Mouse (Mus musculus) hindbrain, embryonic 14.5 days (tissue): ENCODE results near the gene Washc4. TPM values are rescaled to one million over a fixed set of nuclear protein-coding genes. Genes with fewer than 3 reads are reported as not detected.
"Not testable (repeated sequence)": the region's sequence is repeated elsewhere in the genome, so short reads cannot be mapped to it uniquely, and the experiment has no call there.

Source experiments
- ATAC-seq: fragments of 200-750 bp; cut with Nextera tagmentation; 2 replicates; pipeline ENCODE4 v1.8.0; 2017; ENCODE audit warnings: moderate number of reproducible peaks, mild to moderate bottlenecking, moderate TSS enrichment, moderate library complexity; ENCODE audit not compliant: low FRiP score
- DNase-seq: peaks from one replicate; pipeline ENCODE4 v3.0.0-alpha.2; 2015; ENCODE audit warnings: low spot score
- H3K27ac ChIP-seq: fragments of 300-500 bp; sonication (generic); 2 replicates; pipeline ENCODE4 v1.5.1; 2014; ENCODE audit warnings: mild to moderate bottlenecking, moderate library complexity
- H3K27me3 ChIP-seq: fragments of 300-500 bp; sonication (generic); 2 replicates; pipeline ENCODE4 v1.6.1; 2014; ENCODE audit warnings: mild to moderate bottlenecking, low read length, mixed read lengths; ENCODE audit not compliant: control insufficient read depth, insufficient read depth
- H3K36me3 ChIP-seq: fragments of 300-500 bp; sonication (generic); replicated peaks from 2 replicates; pipeline ENCODE4 v1.6.1; 2014; ENCODE audit not compliant: control insufficient read depth, insufficient read depth
- H3K4me1 ChIP-seq: fragments of 300-500 bp; sonication (generic); replicated peaks from 2 replicates; pipeline ENCODE4 v1.6.1; 2014; ENCODE audit warnings: antibody characterized with exemption, low read length, mixed read lengths; ENCODE audit not compliant: control insufficient read depth, insufficient read depth
- H3K4me2 ChIP-seq: fragments of 300-500 bp; sonication (generic); replicated peaks from 2 replicates; pipeline ENCODE4 v1.6.1; 2014; ENCODE audit warnings: mild to moderate bottlenecking, moderate library complexity
- H3K4me3 ChIP-seq: fragments of 300-500 bp; sonication (generic); replicated peaks from 2 replicates; pipeline ENCODE4 v1.5.1; 2014; ENCODE audit warnings: mild to moderate bottlenecking, low read length
- H3K9ac ChIP-seq: fragments of 300-500 bp; sonication (generic); 2 replicates; pipeline ENCODE4 v1.6.1; 2014
- H3K9me3 ChIP-seq: fragments of 300-500 bp; sonication (generic); 2 replicates; pipeline ENCODE4 v1.6.1; 2016; ENCODE audit warnings: low read length; ENCODE audit not compliant: control insufficient read depth
- WGBS: fragments of 180-500 bp; shearing (Covaris S2); extraction: QIAGEN DNeasy Blood & Tissue Kit; methylation state at CpG from one replicate; pipeline ENCODE4 v1.1.7; 2014; 5-methylcytosine and 5-hydroxymethylcytosine counted together
- polyA plus RNA-seq: library from polyadenylated mRNA; unstranded; fragments of >200 nt; fragmentation: Nextera tagmentation; extraction: Ambion mirVana; gene quantifications from 2 replicates; pipeline ENCODE4 v1.2.1, GENCODE M21; 2014

The Washc4 gene
- 32.7 and 34.9 TPM in 2 replicates for polyA plus RNA-seq

GRCm38 (mm10) chr10:83543439-83544102, at the start of gene Washc4:
Gene Washc4 (plus strand): TSS chr10:83543752.
- DNase-seq (peak; percentile 93), ATAC-seq (peak; percentile 99)
- WGBS: 2% methylated on average over 42 of the region's 49 CpGs
- H3K9ac ChIP-seq: peak within 1 kb of the TSS; percentile 96
- H3K9me3 ChIP-seq: no peaks in the 10 kb centered on the region
- peak within 1 kb of the TSS; percentile 72 for H3K4me2 ChIP-seq
- peak within 1 kb of the TSS; percentile 97 for H3K4me3 ChIP-seq
- peak within 1 kb of the TSS; percentile 90 for H3K27ac ChIP-seq
- peaks cover 15% of the 10 kb centered on the region for H3K4me1 ChIP-seq
- H3K36me3 ChIP-seq: peaks cover 10% of the 10 kb centered on the region; the same call in 1 of the 2 replicates
- H3K27me3 ChIP-seq: no peaks in the 10 kb centered on the region

GRCm38 (mm10) chr10:83497321-83497720, 46.2 kb upstream of the Washc4 start:
- H3K4me3 ChIP-seq: no peak overlapping the region
- DNase-seq: no peak
- WGBS: 86% methylated on average over 13 of the region's 13 CpGs
- no peaks in the 10 kb centered on the region for H3K4me1 ChIP-seq
- H3K4me2 ChIP-seq: no peak overlapping the region
- no peaks in the 10 kb centered on the region for H3K9me3 ChIP-seq
- no peak overlapping the region for H3K27ac ChIP-seq
- no peak overlapping the region for H3K9ac ChIP-seq
- peaks cover 76% of the 10 kb centered on the region for H3K36me3 ChIP-seq
- ATAC-seq: no peak
- no peaks in the 10 kb centered on the region for H3K27me3 ChIP-seq

GRCm38 (mm10) chr10:83508962-83509660, 34.4 kb upstream of the Washc4 start:
- DNase-seq: peak; percentile 28
- Histone ChIP-seq H3K27ac (no peak overlapping the region), H3K9me3 (no peaks in the 10 kb centered on the region), H3K4me2 (no peak overlapping the region), H3K36me3 (peaks cover 87% of the 10 kb centered on the region), H3K27me3 (no peaks in the 10 kb centered on the region), H3K4me3 (no peak overlapping the region), H3K9ac (no peak overlapping the region), H3K4me1 (no peaks in the 10 kb centered on the region)
- WGBS: 65% methylated on average over 8 of the region's 8 CpGs
- ATAC-seq: no peak

GRCm38 (mm10) chr10:83511304-83511703, 32.2 kb upstream of the Washc4 start:
- Histone ChIP-seq H3K27ac (no peak overlapping the region), H3K4me1 (no peaks in the 10 kb centered on the region), H3K4me2 (no peak overlapping the region), H3K27me3 (no peaks in the 10 kb centered on the region), H3K9ac (no peak overlapping the region), H3K4me3 (no peak overlapping the region), H3K36me3 (peaks cover 87% of the 10 kb centered on the region), H3K9me3 (no peaks in the 10 kb centered on the region)
- DNase-seq (no peak), ATAC-seq (no peak)
- WGBS: 85% methylated on average over 5 of the region's 5 CpGs

- DNase-seq: no peak
- Histone ChIP-seq H3K9ac (no peak overlapping the region), H3K9me3 (no peaks in the 10 kb centered on the region), H3K4me1 (no peaks in the 10 kb centered on the region), H3K4me3 (no peak overlapping the region), H3K36me3 (peaks cover 82% of the 10 kb centered on the region), H3K27me3 (no peaks in the 10 kb centered on the region), H3K27ac (no peak overlapping the region), H3K4me2 (no peak overlapping the region)
- no peak for ATAC-seq
- 84% methylated on average over 8 of the region's 8 CpGs for WGBS
These were observed 29.8 kb upstream of the Washc4 start for GRCm38 (mm10) chr10:83513736-83514135.

- H3K4me2 ChIP-seq: no peak overlapping the region
- 81% methylated on average over 4 of the region's 4 CpGs for WGBS
- no peaks in the 10 kb centered on the region for H3K9me3 ChIP-seq
- no peak overlapping the region for H3K4me3 ChIP-seq
- H3K36me3 ChIP-seq: peaks cover 72% of the 10 kb centered on the region
- H3K27ac ChIP-seq: no peak overlapping the region
- ATAC-seq: no peak
- no peaks in the 10 kb centered on the region for H3K27me3 ChIP-seq
- DNase-seq: no peak
- no peaks in the 10 kb centered on the region for H3K4me1 ChIP-seq
- no peak overlapping the region for H3K9ac ChIP-seq
These were observed 22.6 kb upstream of the Washc4 start for GRCm38 (mm10) chr10:83520990-83521389.

- peaks cover 61% of the 10 kb centered on the region for H3K36me3 ChIP-seq
- H3K4me3 ChIP-seq, H3K4me1 ChIP-seq, DNase-seq, H3K4me2 ChIP-seq, H3K27ac ChIP-seq, H3K27me3 ChIP-seq, H3K9ac ChIP-seq, H3K9me3 ChIP-seq, ATAC-seq: not testable (repeated sequence)
These were observed 19.3 kb upstream of the Washc4 start for GRCm38 (mm10) chr10:83524238-83524637.

GRCm38 (mm10) chr10:83530384-83530967, 13.1 kb upstream of the Washc4 start:
- WGBS: 84% methylated on average over 6 of the region's 6 CpGs
- no peak overlapping the region for H3K27ac ChIP-seq
- H3K4me3 ChIP-seq: no peak overlapping the region
- H3K4me2 ChIP-seq: no peak overlapping the region
- no peak overlapping the region for H3K9ac ChIP-seq
- peaks cover 15% of the 10 kb centered on the region for H3K4me1 ChIP-seq
- DNase-seq (no peak), ATAC-seq (no peak)
- peaks cover 18% of the 10 kb centered on the region for H3K36me3 ChIP-seq
- no peaks in the 10 kb centered on the region for H3K9me3 ChIP-seq
- no peaks in the 10 kb centered on the region for H3K27me3 ChIP-seq

- WGBS: 3% methylated on average over 27 of the region's 27 CpGs
- ATAC-seq (peak; percentile 63), DNase-seq (peak; percentile 66)
These were observed 10.2 kb upstream of the Washc4 start for GRCm38 (mm10) chr10:83533258-83533909.

More at GRCm38 (mm10) chr10:83533258-83533909, 10.2 kb upstream of the Washc4 start:
- peak overlapping the region; percentile 81 for H3K9ac ChIP-seq
- no peaks in the 10 kb centered on the region for H3K9me3 ChIP-seq
- no peaks in the 10 kb centered on the region for H3K27me3 ChIP-seq
- H3K4me3 ChIP-seq: peak overlapping the region; percentile 58
- peaks cover 15% of the 10 kb centered on the region for H3K4me1 ChIP-seq
- peak overlapping the region; percentile 89 for H3K27ac ChIP-seq
- no peaks in the 10 kb centered on the region; the same call in 1 of the 2 replicates for H3K36me3 ChIP-seq
- H3K4me2 ChIP-seq: peak overlapping the region; percentile 67
